Mouse (Mus musculus) embryonic facial prominence, embryonic 14.5 days (tissue): ENCODE results near the gene Tmem204. TPM values are rescaled to one million over a fixed set of nuclear protein-coding genes. Genes with fewer than 3 reads are reported as not detected.

Experiments
- ATAC-seq: fragments of 200-750 bp; cut with Nextera tagmentation; 2 replicates; pipeline ENCODE4 v1.8.0; 2017; ENCODE audit warnings: low read depth, moderate number of reproducible peaks, moderate TSS enrichment
- DNase-seq: peaks from one replicate; pipeline ENCODE4 v3.0.0-alpha.2; 2015; ENCODE audit warnings: low spot score
- H3K27ac ChIP-seq: fragments of 300-500 bp; sonication (generic); replicated peaks from 2 replicates; pipeline ENCODE4 v1.5.1; 2014; ENCODE audit warnings: low read depth, mild to moderate bottlenecking, low read length, moderate library complexity
- H3K27me3 ChIP-seq: fragments of 300-500 bp; sonication (generic); replicated peaks from 2 replicates; pipeline ENCODE4 v1.6.1; 2014; ENCODE audit warnings: low read length; ENCODE audit not compliant: control insufficient read depth, insufficient read depth
- H3K36me3 ChIP-seq: fragments of 300-500 bp; sonication (generic); 2 replicates; pipeline ENCODE4 v1.6.1; 2014; ENCODE audit warnings: low read length, mixed read lengths; ENCODE audit not compliant: control insufficient read depth, insufficient read depth
- H3K4me1 ChIP-seq: fragments of 300-500 bp; sonication (generic); 2 replicates; pipeline ENCODE4 v1.6.1; 2014; ENCODE audit warnings: antibody characterized with exemption, low read length; ENCODE audit not compliant: control insufficient read depth, insufficient read depth
- H3K4me2 ChIP-seq: fragments of 300-500 bp; sonication (generic); 2 replicates; pipeline ENCODE4 v1.6.1; 2014; ENCODE audit warnings: low read depth, mild to moderate bottlenecking, low read length, moderate library complexity, mixed read lengths
- H3K4me3 ChIP-seq: fragments of 300-500 bp; sonication (generic); 2 replicates; pipeline ENCODE4 v1.5.1; 2014; ENCODE audit warnings: low read depth, mild to moderate bottlenecking, low read length
- H3K9ac ChIP-seq: fragments of 300-500 bp; sonication (generic); 2 replicates; pipeline ENCODE4 v1.6.1; 2014; ENCODE audit warnings: low read depth, mild to moderate bottlenecking, low read length, moderate library complexity, mixed read lengths
- H3K9me3 ChIP-seq: fragments of 300-500 bp; sonication (generic); 2 replicates; pipeline ENCODE4 v1.6.1; 2016; ENCODE audit warnings: low read length; ENCODE audit not compliant: control insufficient read depth
- WGBS: fragments of 180-500 bp; shearing (Covaris S2); extraction: QIAGEN DNeasy Blood & Tissue Kit; methylation state at CpG from one replicate; pipeline ENCODE4 v1.1.7; 2014; 5-methylcytosine and 5-hydroxymethylcytosine counted together
- polyA plus RNA-seq: library from polyadenylated mRNA; unstranded; fragments of >200 nt; fragmentation: Nextera tagmentation; extraction: Ambion mirVana; gene quantifications from 2 replicates; pipeline ENCODE4 v1.2.1, GENCODE M21; 2014

The Tmem204 gene
- polyA plus RNA-seq, 1 experiment from 2014 or later = 22.6 TPM

DNA sequence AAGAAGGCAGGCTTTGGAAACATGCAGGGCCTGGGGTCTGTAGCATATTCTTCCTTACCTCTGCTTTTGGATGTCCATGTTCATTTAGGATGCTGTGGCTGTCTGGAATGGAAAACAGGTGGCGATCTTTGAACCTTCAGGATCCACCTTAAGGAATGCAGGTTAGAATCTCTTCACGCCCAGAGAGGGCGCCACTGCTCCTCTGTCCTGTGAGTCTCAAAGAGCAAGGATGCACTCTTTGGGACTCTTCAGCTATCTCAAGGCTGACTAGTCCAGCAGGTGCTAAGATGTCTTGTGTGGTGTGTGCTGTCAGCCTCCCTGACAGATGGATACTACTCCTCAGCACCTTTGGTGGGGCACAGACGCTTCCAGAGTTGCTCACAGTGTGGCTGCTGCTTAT is 47.2 kb downstream of the Tmem204 start:
- Histone ChIP-seq H3K27ac (no peak overlapping the region), H3K9me3 (no peaks in the 10 kb centered on the region), H3K4me1 (no peaks in the 10 kb centered on the region), H3K27me3 (no peaks in the 10 kb centered on the region), H3K36me3 (peaks cover 63% of the 10 kb centered on the region), H3K9ac (no peak overlapping the region), H3K4me3 (no peak overlapping the region), H3K4me2 (no peak overlapping the region)
- peak; percentile 5 for DNase-seq
- ATAC-seq = no peak
- WGBS = 63% methylated on average over 4 of the region's 4 CpGs

DNA sequence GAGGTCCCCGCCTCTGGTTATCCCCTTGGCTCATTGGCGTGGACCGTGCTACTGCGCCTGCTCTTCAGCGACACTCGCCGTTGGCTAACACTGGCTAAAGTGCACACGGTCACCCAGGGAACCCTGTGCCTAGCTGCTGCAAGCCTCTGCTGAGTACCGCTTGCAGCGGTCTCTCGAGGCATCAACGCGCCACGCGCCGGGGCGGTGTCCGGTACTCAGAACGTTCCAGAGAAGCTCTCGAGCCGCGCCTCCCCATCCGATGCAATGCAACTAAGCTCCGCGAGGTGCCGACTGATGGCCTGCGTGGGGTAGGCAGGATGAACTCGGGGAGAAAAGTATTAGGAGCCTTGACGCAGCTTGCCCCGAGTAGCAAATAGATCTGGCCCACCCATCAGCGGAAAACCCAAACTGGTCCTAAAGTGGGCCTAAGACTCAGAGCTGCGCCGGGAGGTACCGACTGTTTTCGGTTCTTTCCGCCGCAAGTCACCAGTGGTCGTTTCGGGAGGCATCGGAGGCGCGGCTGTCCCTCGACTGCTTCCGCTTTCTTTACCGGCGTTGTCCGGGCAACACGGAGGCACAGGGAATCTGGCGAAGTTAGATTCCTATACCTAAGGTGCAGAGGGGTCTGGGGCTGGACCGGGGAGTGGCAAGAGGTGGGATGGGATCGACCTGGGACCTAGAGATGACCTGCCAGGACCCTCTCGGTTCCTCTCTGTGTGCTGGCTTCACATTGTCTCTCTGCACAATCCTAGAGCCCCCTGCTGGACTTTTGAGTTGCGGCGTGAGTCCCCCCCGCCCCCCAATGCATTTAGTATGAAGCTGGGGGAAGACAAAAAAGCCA is 66.9 kb downstream of the Tmem204 start:
- DNase-seq (peak; percentile 86), ATAC-seq (peak; percentile 85)
- WGBS = under 1% methylated on average over 55 of the region's 55 CpGs
- peaks cover 17% of the 10 kb centered on the region for H3K4me1 ChIP-seq
- H3K4me2 ChIP-seq = peak overlapping the region; percentile 85
- peak overlapping the region; percentile 79 for H3K27ac ChIP-seq
- H3K9me3 ChIP-seq = no peaks in the 10 kb centered on the region
- no peaks in the 10 kb centered on the region for H3K27me3 ChIP-seq
- H3K36me3 ChIP-seq = peaks cover 25% of the 10 kb centered on the region
- peak overlapping the region; percentile 87 for H3K4me3 ChIP-seq
- peak overlapping the region; percentile 75 for H3K9ac ChIP-seq

DNA sequence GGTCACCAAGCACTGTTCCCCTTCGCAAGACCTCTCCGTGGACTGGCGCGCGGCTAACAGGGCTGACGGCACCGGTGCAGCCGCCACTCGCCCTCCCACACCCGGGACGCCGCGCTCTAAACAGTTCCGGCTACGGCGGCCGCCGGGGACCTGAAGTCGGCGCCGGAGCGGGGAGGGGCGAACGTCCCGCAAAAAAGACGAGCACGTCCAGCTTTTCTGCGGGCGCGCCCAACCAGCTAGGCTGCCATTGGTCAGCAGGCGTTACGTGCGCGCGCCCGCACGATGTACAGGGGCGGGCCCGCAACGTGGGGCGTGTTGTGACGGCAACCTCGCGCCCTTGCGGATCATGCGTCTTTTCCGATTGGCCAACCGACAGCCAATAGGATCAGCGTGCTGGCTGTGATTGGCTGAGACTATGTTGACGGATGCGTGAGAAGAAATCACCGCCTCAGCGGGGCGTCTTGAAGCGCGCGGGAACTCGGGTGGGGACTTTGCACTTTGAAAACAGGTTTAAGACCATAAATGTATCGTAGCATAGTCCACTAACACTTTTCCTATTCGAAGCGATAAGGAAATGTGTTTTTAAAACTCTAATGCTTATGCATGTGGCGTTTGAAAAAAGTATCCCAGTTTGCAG is 67.6 kb downstream of the Tmem204 start, which contains the start of the genes Cramp1l and Ift140:
Gene Cramp1l, minus strand, starts transcription at position 134 of the 637 bp plus-strand sequence.
Gene Ift140, plus strand, starts transcription at position 431 of the 637 bp plus-strand sequence.
- under 1% methylated on average over 61 of the region's 62 CpGs for WGBS
- DNase-seq (peak; percentile 100), ATAC-seq (peak; percentile 98)
- Histone ChIP-seq H3K4me3 (peak within 1 kb of the TSS; percentile 87), H3K36me3 (peaks cover 32% of the 10 kb centered on the region), H3K27ac (peak within 1 kb of the TSS; percentile 79), H3K27me3 (no peaks in the 10 kb centered on the region), H3K9me3 (no peaks in the 10 kb centered on the region), H3K4me2 (peak within 1 kb of the TSS; percentile 90), H3K9ac (peak within 1 kb of the TSS; percentile 96), H3K4me1 (peaks cover 17% of the 10 kb centered on the region)

DNA sequence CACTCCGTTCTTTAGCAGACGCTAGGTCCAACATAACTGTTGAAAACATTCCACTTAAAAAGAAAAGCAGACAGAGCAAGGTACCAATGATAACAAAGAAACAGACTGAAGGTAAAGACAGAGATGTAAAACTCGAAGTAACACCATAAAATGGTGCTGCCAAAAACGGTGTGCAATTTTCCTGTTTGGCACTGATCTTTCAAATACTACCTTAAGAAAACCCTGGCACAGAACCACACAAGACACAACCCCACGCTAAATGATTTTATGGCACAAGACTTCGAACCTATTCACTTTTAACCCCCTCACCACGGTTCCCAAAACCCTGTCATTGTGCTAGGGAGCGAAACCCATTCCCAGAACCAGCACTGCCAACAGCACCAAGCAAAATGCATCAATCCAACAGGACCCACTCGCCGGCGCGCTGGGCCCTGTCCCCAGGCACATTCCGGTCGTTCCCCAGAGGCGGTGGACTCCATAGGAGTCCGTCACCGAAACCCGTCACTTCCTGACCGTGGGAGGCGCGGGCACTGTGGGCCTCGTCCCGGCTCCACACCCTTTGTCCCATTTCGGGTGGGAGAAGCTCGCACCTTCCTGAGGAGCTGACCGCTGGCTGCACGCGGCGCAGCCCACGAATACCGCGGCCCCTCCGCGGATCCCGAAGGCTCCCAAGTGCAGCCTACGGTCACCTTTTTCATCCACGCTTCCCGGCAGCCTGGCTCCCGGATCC is 68.4 kb downstream of the Tmem204 start:
- Histone ChIP-seq H3K9me3 (no peaks in the 10 kb centered on the region), H3K4me1 (peaks cover 17% of the 10 kb centered on the region), H3K4me3 (peak overlapping the region; percentile 87), H3K36me3 (peaks cover 34% of the 10 kb centered on the region), H3K9ac (peak overlapping the region; percentile 96), H3K27me3 (no peaks in the 10 kb centered on the region), H3K27ac (peak overlapping the region; percentile 77), H3K4me2 (peak overlapping the region; percentile 90)
- under 1% methylated on average over 26 of the region's 39 CpGs for WGBS
- DNase-seq (peak; percentile 17), ATAC-seq (no peak)

DNA sequence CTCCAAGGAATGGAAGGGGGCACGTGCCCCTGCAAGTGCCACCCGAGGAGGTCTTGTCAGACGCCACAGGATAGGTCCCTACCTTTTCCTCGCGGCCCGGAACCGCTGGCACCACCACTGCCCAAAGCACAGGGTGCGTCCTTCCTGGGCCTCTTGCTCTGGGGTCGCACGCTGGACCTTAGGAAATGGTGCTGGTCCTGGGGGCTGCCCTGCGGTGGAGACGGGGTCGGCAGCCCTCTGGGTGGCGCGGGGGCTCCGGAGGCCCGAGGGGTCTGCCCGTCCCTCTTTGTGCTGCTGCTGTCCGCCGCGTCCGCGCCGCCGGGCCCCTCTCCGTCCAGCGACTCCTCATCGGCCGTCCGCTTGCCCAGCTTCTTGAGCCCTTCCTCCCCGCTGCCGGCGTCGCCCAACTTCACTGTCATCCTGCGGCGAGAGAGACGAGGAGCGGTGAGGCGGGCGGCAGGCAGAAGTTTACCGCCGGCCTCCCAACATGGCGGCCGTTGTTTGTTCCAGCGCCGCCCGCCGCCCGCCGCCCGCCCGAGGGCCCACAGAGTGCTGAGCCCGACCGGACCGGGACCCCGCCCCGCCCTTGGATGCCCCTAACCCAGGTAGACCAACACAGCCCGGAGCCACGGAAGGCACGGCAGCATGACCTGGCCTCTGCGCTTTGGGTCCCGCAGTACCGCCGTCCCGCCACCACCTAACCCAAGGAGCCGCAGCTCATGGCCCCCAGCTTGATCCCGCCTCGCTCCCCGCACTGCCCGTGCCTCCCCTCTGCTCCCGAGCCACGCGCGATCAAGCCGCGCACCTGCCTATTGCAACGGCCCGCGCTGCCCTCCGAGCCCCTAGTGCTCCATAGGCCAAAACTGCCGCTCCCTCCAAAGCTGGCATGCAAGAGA is 69.5 kb downstream of the Tmem204 start:
- Histone ChIP-seq H3K9ac (peak overlapping the region; percentile 96), H3K4me3 (peak overlapping the region; percentile 87), H3K4me2 (peak overlapping the region; percentile 90), H3K4me1 (peaks cover 17% of the 10 kb centered on the region), H3K27ac (peak overlapping the region; percentile 82), H3K27me3 (no peaks in the 10 kb centered on the region), H3K9me3 (no peaks in the 10 kb centered on the region), H3K36me3 (peaks cover 39% of the 10 kb centered on the region)
- peak; percentile 3 for DNase-seq
- WGBS = under 1% methylated on average over 50 of the region's 81 CpGs
- no peak for ATAC-seq

Other genes starting within 250 kb of the Tmem204 start
- 40.6 and 43.3 TPM in 2 replicates for gene Hagh, start 243.4 kb downstream of the Tmem204 start, polyA plus RNA-seq
- gene Fahd1, start 233.2 kb downstream of the Tmem204 start, polyA plus RNA-seq = 16.2 and 20.0 TPM in 2 replicates
- gene Igfals, start 217.6 kb downstream of the Tmem204 start, polyA plus RNA-seq = 0.22 and 0.51 TPM in 2 replicates
- gene Nubp2, start 197.2 kb downstream of the Tmem204 start, polyA plus RNA-seq = 47.5 and 48.0 TPM in 2 replicates
- gene Spsb3, start 196.9 kb downstream of the Tmem204 start, polyA plus RNA-seq = 40.8 and 41.7 TPM in 2 replicates
- gene Eme2, start 188.5 kb downstream of the Tmem204 start, polyA plus RNA-seq = 23.0 and 24.9 TPM in 2 replicates
- gene Mrps34, start 188.5 kb downstream of the Tmem204 start, polyA plus RNA-seq = 78.5 and 78.7 TPM in 2 replicates
- gene Nme3, start 187.1 kb downstream of the Tmem204 start, polyA plus RNA-seq = 37.5 and 46.1 TPM in 2 replicates
- 34.6 and 37.4 TPM in 2 replicates for gene Mapk8ip3, start 146.6 kb downstream of the Tmem204 start, polyA plus RNA-seq
- 83.6 and 95.6 TPM in 2 replicates for gene Jpt2, start 122.9 kb downstream of the Tmem204 start, polyA plus RNA-seq
- 7.1 and 7.7 TPM in 2 replicates for gene Cramp1l, start 67.8 kb downstream of the Tmem204 start, polyA plus RNA-seq
- gene Ift140, start 67.5 kb downstream of the Tmem204 start, polyA plus RNA-seq = 13.9 and 17.5 TPM in 2 replicates
- 24.8 and 37.2 TPM in 2 replicates for gene Telo2, start 32.4 kb upstream of the Tmem204 start, polyA plus RNA-seq
- 1.8 and 2.9 TPM in 2 replicates for gene Ptx4, start 37.2 kb upstream of the Tmem204 start, polyA plus RNA-seq
- gene Clcn7, start 49.8 kb upstream of the Tmem204 start, polyA plus RNA-seq = 21.4 and 22.6 TPM in 2 replicates
- gene Ccdc154, start 78.9 kb upstream of the Tmem204 start, polyA plus RNA-seq = not detected in 2 replicates
- gene Gm38655, start 91.9 kb upstream of the Tmem204 start, polyA plus RNA-seq = 0.25 TPM in 1 of 2 replicates, not detected in the other
- 28.1 and 29.2 TPM in 2 replicates for gene BC003965, start 101.0 kb upstream of the Tmem204 start, polyA plus RNA-seq
- gene Unkl, start 104.8 kb upstream of the Tmem204 start, polyA plus RNA-seq = 5.6 and 5.8 TPM in 2 replicates
- 32.4 and 34.9 TPM in 2 replicates for gene Gnptg, start 156.5 kb upstream of the Tmem204 start, polyA plus RNA-seq
- gene Tsr3, start 156.6 kb upstream of the Tmem204 start, polyA plus RNA-seq = 39.1 and 48.7 TPM in 2 replicates
- gene Baiap3, start 172.8 kb upstream of the Tmem204 start, polyA plus RNA-seq = 0.42 and 1.1 TPM in 2 replicates
- gene Ube2i, start 191.0 kb upstream of the Tmem204 start, polyA plus RNA-seq = 482 and 517 TPM in 2 replicates
- gene Prss34, start 214.8 kb upstream of the Tmem204 start, polyA plus RNA-seq = 3.1 and 4.4 TPM in 2 replicates
- not detected in 2 replicates for gene Prss28, start 225.1 kb upstream of the Tmem204 start, polyA plus RNA-seq
- gene Prss29, start 235.1 kb upstream of the Tmem204 start, polyA plus RNA-seq = not detected in 2 replicates